Mouse (Mus musculus) spleen, embryonic (tissue): ENCODE data around the gene Reep6.
"Not testable (repeated sequence)": the region's sequence is repeated elsewhere in the genome, so short reads cannot be mapped to it uniquely, and the experiment has no call there.

Experiments used
- CTCF ChIA-PET: fragments of 350-600 bp; sonication (Branson Sonifier 250); formaldehyde crosslinking; loops from one replicate; lab custom pipeline; 2022; lab: Charles Lee

Gene Reep6

DNA sequence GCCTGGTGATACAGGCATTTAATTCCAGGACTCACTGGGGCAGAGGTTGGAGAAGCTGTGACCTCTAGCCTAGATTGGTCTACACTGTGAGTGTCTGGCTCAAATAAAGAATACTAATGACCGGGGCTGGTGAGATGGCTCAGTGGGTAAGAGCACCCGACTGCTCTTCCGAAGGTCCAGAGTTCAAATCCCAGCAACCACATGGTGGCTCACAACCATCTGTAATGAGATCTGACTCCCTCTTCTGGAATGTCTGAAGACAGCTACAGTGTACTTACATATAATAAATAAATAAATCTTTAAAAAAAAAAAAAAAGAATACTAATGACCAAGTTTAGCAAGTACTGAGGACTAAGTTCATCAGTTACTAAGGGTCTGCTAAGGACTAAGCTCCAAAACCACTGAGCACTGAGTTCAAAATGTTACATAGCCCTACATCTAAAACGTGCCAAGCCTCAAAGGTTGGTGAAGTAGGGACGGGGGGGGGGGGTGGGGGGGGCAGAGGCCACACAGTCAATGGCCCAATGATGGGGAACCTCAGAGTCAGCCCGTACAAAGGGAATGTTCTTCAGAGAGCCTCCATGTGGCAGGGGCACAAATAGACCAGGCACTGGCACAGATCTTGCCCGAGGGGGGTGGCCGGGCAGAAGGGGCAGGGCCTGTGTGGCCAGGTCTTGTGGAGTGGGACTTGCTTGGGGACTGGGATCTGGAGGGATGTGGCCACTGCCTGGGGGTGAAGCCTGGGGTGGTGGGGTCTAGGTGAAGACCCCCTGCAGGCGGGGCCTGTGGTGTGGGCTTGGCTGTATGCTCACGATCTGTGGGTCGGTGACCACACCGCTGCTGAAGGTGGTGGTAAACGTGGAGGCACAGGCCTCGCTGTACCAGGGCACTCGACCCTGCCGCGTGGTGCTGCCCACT lies 5.4 kb upstream of the Reep6 start:
- CTCF ChIA-PET: no interaction called here

DNA sequence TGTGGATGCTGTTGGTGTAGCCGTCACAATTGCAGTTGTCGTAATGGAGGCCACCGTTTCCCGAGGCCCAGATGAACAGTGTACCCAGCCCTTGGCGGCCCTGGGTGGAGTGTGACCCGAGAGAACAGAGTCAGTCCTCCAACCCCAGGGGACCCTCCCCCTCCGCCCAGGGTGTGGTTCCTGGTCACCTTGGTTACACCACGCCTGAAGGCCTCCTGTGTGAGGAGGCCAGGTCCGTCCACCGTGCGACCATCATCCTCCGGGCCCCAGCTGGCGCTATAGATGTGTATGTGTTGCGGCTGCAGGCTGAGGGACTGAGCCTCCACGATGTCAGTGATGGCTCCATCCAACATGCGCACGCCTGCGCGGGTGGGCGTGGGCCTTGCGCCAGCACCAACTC lies 4.7 kb upstream of the Reep6 start:
- CTCF ChIA-PET: no interaction called here

DNA sequence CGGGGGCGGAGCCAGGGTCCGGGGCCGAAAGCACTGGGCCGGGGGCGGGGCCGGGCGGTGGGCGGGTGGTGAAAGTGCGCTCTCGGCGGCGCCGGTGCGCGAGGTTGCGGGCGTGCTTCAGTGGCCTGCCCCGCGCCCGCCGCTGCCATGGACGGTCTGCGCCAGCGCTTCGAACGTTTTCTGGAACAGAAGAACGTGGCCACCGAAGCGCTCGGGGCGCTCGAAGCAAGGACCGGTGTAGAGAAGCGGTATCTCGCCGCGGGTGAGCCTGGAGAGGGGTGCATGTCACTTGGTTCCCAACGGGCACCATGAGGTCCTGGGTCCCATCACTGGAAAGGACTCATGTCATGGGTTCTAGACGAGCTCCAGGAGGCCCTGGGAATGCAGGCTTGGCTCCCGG lies 331 bp downstream of the Reep6 start:
- CTCF ChIA-PET: no interaction called here

DNA sequence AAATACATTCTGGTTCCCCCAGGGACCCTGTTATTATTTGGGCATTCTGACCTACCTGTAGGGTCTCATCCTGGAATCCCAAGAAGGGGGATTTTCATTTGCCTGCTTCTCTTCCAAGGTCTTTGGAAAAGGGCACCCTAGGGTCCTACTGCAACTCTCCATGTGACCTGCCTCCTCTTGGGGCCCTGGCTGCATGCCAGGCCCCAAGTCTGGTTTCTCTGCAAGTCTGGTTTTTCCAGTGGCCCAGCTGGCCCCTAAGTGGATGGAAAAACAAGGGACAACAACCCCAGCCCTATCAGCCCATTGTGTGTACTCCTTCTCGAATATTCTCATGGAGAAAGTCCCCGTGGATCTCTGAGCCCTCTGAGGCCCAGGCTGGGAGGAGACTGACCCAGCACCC lies 1.1 kb downstream of the Reep6 start:
- CTCF ChIA-PET: interaction anchor here (0.5 kb wide), 1 partner anchor 191 kb away, joined by 5 read pairs; no protein-coding TSS in a partner anchor

DNA sequence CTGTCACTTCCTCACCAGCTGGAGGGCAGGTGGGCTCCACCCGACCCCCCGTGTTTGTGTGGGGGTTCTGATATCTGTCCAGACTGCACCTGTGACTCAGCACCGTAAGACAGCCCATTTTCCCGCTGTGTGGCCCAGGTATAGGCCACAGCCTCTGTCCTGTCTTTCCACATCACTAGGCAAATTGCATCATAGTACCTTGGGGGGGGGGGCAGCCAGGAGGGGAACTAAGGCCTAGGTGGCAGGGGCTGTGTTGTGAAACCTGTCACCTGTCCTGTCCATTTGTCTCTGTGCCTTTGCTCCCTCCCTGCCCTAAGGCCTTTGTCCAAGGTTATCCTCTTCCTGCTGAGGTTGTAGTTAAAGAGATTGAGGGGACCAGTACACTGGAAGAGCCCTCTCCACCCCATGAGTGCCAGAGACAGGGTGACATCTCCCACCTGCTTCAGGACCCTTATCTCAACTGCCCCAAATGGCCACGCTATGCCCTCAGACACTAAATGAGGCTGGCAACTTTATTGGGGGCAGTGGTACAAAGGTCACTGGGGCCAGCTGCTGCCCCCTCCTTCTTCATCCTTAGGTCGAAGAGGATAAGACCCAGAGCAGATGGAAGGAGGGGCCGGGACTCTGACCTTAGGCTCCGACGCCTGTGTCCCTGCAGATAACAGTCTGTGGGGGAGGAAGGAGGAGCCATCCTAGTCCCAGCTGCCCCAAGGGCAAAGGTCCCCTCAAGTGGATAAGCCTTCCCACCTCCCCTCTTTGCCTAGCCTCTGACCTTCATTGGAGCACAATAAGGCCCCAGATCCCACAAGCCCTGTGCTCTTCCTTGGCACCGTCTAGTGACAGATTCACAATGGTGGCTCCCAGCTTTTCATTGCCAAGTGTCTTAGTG lies 2.1 kb downstream of the Reep6 start:
- CTCF ChIA-PET: interaction anchor here (0.5 to 1.0 kb wide), 3 partner anchors 9 to 190 kb away, joined by 3 to 5 read pairs (median 3); no protein-coding TSS in a partner anchor

DNA sequence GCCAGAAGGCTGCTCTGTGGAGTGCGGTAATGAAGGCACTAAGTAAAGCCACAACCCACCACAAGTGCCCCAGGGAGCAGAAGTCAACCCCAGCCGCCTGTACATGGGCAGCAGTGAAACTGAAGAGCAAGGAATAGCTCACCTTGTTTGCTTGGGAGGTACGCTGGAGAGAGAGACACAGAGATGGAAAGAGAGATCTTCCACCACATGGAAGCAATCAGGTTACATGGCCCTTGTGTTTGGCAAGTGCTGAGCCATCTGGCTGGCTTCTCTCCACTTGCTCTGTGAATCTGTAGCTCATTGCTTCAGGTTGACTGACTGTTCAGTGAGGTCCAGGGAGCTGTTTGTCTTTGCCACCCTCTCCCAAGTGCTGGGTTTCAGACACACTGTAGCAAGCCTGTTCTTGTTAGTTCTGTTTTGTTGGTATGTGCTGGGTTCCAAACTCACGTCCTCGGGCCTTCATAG lies 2.8 kb downstream of the Reep6 start:
- CTCF ChIA-PET: interaction anchor here (1.0 kb wide), 1 partner anchor 8 kb away, joined by 3 read pairs; no protein-coding TSS in a partner anchor

DNA sequence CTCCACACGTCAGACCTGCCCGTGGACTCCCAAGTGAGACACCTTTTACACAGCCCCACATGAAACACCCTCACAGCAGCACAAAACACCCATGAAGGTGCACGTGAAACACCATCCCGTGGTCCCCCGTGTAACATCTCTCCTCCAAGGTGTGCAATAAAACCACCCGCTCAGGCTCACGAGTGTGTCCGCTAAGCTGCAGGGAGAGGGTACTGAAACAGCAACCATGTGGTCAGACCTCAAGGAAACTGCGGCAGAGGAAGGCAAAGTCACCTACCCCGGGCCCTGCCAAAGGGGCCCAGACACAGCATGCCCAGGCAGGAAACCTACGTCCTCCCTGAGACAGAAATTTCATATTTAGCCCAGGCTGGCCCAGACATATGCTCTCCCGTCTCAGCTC lies 6.5 kb downstream of the Reep6 start:
- CTCF ChIA-PET: no interaction called here

DNA sequence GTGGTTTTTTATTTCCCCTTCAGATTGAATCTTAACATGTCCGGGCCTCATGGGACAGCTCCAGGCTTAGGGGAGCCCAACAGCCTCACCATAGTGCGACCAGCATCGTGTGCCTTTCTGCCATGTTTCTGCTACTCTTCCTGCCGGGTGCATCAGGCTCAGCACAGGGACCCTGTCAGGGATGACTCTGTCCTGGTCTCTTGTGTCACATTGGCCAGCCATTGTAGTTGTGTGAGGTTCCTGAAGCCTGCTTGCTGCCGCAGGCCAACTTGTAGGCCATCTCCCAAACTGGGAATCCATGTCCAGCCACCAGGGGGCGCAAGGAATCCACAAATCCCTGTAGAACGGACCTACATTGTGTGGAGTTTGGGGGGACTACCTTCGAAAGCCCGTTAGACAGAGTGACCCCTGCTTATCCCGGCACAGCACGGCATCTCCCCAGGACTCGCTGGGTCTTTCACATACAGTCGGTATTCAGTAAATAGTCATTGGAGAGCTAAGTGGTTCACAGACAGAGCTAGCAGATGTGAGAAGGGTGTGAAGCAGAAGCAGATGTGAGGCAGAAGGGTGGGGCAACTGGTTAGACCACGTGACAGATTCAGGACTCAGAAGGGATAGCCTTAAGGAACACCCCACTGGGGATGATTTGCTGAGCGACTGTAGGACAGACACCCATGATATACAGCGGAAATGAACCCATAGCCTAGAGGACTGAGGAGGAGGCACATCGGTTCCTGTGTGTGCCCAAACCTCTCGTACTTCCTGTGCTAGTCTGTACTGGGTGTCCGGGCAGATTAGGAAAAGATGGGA lies 10.4 kb downstream of the Reep6 start:
- CTCF ChIA-PET: interaction anchor here (0.6 to 1.0 kb wide), 3 partner anchors 8 to 49 kb away, joined by 3 read pairs; no protein-coding TSS in a partner anchor

DNA sequence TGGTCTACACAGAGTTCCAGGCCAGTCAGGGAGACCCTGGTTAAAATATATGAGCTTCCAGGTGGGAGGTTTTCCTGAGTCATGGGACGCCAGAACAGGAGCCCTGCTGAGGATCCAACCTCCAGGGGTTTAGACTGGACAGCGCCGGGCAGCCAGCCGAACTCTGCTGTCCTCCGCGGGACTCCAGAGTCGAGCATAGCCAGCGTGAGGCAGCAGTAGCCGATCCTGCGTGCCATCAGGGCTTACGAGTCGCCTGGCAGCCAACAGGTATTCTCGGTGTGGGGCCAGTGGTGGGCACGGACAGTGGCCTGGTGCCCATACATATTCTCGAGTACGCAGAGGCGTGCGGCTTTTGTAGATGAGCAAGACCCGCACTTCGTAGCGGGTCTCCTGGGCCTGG lies 11.3 kb downstream of the Reep6 start:
- CTCF ChIA-PET: interaction anchor here (0.6 to 1.0 kb wide), 3 partner anchors 9 to 50 kb away, joined by 3 read pairs; no protein-coding TSS in a partner anchor

DNA sequence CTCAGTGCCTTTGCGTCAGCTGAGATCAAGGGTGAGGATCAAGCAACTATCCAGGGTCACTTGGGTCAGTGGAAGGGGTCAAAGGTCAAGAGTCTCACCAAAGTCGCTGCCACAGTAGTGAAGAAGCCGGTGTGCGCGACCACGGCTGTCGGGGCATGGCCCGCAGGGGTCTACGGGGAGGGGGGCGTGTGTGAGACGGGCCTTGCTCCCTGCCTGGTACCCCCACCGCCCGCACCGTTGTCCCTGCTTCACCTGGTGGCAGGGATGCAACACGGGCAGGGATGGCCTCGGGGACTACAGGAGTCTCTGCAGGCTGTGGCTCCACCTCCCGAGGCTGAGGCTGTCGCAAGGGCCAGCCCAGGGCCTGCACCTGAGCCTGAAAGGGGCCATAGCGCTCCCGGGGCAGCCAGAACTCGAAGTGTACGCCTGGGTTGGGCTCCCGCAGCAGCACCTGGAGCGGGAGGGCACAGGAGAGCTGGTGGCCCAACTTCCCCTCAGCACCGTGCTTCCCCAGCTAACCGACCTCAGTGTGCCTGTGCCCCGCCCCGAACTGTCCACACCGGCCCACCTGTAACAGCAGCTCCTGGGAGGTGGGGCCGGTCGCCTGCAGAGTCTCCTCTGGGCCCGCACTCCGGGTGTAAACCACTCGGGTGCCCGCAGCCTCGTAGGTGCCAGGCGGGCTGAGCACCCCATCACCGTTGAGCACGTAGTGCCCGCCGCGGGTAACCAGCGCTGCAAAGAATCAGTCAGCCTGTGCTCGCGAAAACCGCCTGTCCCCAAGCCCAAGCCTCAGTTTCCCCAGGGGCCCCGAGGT lies 11.9 kb downstream of the Reep6 start:
- CTCF ChIA-PET: no interaction called here

DNA sequence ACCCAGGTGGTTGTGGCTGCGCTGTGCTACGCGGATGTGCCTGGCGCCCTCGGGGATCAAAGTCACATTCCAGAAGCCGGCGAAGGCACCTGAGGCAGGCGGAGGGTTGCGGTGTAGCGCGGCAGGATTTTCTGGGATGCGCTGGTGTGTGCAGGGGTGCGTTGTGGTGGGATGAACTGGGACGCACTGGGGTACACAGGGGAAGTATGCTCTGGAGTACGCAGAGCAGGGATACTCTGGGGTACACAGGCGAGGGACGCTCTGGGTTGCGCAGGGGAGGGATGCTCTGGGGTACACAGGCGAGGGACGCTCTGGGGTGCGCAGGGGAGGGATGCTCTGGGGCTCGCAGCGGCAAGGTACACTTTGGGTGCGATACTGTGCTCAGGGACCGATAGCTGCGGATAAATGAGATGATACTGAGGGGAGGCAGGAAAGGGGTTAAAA lies 12.6 kb downstream of the Reep6 start:
- CTCF ChIA-PET: interaction anchor here (0.9 kb wide), 1 partner anchor 38 kb away, joined by 3 read pairs; no protein-coding TSS in a partner anchor

DNA sequence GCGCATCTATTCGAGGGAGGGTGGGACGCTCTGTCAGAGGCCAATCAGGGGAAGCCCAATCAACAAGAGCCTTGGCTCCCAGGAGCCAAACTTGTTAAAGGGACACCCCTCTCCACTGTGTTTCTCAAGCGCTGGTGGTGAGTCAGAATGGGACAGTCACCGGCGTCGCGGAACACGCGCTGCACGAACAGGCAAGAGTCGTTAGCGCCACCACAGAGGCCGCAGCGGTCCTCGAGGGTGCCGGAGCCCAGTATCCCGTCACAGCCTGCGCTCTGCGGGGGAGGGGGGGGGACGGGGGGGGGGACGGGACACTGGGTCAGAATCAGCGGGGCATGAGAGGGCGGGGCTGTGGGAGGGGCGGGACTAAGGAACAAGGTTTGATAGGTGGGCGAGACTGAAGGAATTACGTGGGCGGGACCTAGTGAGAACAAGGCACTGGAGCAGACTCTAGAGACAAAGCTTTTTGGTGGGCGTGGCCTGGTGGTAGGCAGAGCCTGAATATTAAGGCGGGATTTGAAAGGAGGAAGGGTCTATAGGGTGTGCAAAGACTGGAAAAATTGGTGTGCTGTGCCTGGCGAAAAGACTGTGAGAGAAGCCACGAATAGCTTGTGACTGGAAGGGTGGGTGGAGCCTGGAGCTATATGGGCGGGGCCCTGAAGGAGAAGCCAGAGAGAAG lies 13.1 kb downstream of the Reep6 start:
- CTCF ChIA-PET: interaction anchor here (0.9 to 1.0 kb wide), 2 partner anchors 38 to 60 kb away, joined by 3 read pairs; no protein-coding TSS in a partner anchor

DNA sequence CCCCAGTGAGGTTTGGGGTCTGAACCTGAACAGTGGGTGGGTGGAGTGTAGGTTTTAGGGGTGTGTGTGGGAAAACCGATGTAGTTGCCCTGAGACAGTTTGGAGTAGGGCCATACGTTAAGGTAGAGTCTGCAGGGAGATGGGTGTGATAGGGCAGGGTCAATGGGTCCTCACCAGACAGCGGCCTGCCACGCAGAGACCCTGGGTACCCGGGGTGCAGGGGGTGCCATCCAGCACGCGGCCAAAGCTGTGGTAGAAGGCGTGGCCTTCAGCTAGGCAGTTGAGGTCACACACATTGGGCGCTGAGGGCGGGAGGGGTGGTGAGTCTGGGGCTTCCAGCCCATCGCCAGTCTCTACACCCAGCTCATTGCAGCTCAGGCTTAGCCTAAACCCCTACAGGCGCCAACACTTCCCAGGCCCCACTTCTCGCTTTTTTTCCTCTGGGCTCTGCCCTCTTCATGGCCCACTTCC lies 13.7 kb downstream of the Reep6 start:
- CTCF ChIA-PET: interaction anchor here (0.9 to 1.0 kb wide), 2 partner anchors 39 to 60 kb away, joined by 3 read pairs; no protein-coding TSS in a partner anchor

DNA sequence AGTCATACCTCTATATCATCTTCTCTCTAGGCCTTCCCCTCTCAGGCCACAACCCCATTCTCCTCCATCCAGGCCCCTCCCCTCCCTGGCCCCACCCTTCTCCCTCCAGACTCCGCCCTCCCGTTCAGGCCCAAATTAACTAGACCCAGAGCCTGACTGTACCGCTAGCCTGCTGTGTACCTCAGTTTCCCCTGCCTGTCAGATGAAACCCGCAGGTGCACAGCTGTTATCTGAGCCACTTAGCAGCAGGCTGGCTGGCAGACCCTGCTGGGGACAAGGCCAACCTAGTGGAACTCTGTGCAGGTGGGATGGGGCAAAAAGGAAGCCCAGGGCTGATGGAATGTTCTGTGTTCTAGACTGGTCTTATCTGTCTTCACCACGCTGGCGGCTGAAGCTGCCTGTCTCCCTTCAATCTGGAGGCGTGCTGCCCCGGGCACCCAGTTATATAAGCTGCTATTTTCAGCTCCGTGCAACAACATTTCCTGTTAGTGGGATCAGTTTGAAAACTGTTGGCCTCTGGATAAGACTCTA lies 14.4 kb downstream of the Reep6 start:
- CTCF ChIA-PET: no interaction called here

DNA sequence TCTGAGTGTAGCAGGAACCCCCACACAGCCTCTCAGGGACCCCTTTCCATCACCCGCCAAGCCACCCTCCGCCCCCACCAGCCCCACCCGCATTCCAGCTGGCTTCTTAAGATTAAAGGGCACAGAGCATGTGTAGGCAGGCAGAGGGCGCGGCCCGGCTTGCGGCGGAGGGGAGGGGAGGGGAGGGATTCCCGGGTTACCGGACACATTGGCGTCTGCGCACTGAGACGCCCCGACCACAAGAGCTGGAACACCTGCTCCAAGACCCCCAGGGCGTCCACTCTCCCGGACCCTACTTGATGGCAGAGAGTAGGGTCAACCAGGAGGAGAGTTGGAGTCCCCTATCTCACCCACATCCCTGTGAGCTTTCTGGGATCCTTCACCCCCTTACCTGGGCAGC lies 15.4 kb downstream of the Reep6 start:
- CTCF ChIA-PET: interaction anchor here (0.5 to 0.6 kb wide), 2 partner anchors 46 to 88 kb away, joined by 3 to 6 read pairs; no protein-coding TSS in a partner anchor

DNA sequence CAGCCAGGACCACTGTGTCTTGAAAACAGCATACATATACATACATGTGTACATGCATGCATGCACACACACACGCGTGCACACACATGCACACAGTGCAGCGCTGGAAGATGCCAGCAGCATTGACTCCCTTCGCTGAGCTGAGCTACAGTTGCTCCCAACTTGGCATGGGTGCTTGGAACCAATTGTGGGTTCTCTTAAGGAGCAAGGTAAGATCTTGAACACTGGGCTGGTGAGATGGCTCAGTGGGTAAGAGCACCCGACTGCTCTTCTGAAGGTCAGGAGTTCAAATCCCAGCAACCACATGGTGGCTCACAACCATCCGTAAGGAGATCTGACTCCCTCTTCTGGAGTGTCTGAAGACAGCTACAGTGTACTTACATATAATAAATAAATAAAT lies 16.2 kb downstream of the Reep6 start:
- CTCF ChIA-PET: not testable (repeated sequence)

DNA sequence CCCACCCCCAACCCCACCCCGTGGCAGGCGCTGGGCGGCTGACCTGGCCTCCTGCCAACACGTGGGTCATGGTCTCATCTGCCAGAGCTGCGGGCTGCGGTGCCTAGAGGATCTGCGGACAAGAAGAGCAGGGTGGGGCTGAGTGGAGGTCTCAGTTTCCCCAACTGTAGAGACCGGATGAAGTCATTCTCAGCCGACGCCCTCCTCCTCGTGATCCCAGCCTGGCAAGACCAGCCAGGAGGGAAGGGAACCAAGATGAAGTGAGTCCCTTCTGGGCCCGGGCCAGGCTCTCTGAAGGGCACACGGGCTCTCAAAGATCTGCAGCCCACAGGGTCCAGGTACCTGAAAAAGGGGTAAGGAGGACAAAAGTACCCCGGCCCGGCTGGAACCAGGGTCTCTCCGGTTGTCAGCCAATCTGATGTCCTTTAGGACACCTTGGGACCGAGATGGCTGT lies 17.8 kb downstream of the Reep6 start:
- CTCF ChIA-PET: interaction anchor here (0.6 kb wide), 1 partner anchor 21 kb away, joined by 3 read pairs; no protein-coding TSS in a partner anchor

DNA sequence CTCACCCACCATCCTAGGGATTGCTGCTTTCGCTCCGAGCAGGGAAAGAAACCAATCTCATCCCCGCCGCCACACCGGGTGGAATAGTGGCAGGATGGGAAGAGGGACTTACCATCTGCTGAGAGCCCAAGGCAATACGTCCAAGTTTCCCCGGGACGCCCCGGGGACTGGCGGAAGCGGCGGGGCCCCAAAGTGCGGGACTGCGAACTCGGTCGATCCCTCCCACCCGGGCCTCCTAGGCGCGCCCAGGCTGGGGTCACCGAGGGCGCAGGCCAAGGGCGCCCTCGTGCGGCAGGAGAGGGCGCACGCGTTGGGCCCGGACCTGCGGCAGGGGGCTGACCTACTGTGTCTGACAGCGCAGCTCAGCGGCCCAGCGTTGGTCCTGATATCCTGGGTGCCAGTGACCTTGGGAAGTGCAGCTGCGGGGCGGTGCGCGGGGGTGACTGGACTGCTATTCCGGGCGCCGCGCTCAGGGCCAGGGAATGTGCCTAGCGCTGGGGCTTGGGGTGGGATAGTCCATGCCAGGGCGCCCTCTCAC lies 18.6 kb downstream of the Reep6 start, which contains the start of gene Adamtsl5:
Gene Adamtsl5 (minus strand): TSS at position 169 of the 538 bp plus-strand sequence.
- CTCF ChIA-PET: interaction anchor here (0.8 kb wide), 1 partner anchor 11 kb away, joined by 5 read pairs; no protein-coding TSS in a partner anchor
